Mouse (Mus musculus): Measurements from ENCODE around the gene Gstz1. TPM values are rescaled to one million over a fixed set of nuclear protein-coding genes. Genes with fewer than 3 reads are reported as not detected.

Gene Gstz1
- polyA plus RNA-seq, 1 experiment from 2014 or later = 124 TPM

DNA sequence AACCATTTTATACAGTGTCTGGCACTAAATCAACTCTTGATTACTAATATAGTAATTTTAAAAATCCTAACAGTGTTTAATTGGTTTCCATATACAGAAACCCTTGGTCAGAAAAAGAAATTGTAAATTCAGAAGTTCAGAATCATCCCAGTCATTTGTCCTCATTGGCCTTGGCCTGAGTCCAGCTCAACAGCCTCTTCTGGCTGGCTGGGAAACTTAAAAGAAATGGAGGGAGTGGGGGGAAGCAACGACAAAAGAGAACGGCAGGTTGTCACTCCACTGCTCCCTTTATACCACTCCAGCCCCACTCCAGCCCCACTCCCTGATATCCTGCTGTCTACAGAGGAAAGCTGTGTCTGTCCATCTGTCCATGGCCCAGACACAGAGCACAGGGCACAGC is 15.8 kb upstream of the Gstz1 start:
- H3K36me3 ChIP-seq (ENCODE audit: control insufficient read depth, insufficient read depth) = no peaks in the 10 kb centered on the region
- H3K27me3 ChIP-seq (ENCODE audit: control insufficient read depth, insufficient read depth, low read depth, low read length) = no peaks in the 10 kb centered on the region
- 63% methylated on average over 2 of the region's 2 CpGs for WGBS (ENCODE audit: insufficient replicate concordance)
- no peak overlapping the region for H3K4me3 ChIP-seq (ENCODE audit: low read depth, low read length)
- no peak overlapping the region for H3K4me2 ChIP-seq (ENCODE audit: low read depth, low read length)
- no peak for ATAC-seq (ENCODE audit: low read depth)
- H3K4me1 ChIP-seq (ENCODE audit: control insufficient read depth, low read depth, low read length) = peaks cover 5% of the 10 kb centered on the region; the same call in 1 of the 2 replicates
- H3K9ac ChIP-seq (ENCODE audit: low read depth, low read length) = no peak overlapping the region
- no peak overlapping the region for H3K27ac ChIP-seq (ENCODE audit: low read length)
- H3K9me3 ChIP-seq (replicated peaks; ENCODE audit: control insufficient read depth, low read length) = no peaks in the 10 kb centered on the region

DNA sequence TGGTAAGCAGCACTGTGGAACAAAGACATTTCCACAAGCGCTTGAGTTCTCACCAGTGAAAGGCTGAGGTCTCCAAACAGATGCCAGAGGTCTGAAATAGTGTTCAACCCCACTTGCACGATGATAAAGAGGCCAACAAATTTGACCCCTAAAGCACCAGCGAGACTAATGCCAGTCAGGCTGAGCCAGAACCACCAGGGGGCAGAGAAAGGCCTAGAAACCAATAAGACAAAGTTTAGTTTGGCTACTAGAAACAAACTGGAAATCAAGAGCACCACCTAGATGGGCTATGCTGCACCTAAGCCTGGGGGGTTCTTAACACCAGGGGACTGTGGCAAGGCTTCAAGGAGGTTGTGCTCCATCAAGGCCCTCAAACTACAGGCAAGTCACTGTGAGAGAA is 15.3 kb upstream of the Gstz1 start:
- peaks cover 5% of the 10 kb centered on the region; the same call in 1 of the 2 replicates for H3K4me1 ChIP-seq (ENCODE audit: control insufficient read depth, low read depth, low read length)
- no peaks in the 10 kb centered on the region for H3K36me3 ChIP-seq (ENCODE audit: control insufficient read depth, insufficient read depth)
- no peak for ATAC-seq (ENCODE audit: low read depth)

DNA sequence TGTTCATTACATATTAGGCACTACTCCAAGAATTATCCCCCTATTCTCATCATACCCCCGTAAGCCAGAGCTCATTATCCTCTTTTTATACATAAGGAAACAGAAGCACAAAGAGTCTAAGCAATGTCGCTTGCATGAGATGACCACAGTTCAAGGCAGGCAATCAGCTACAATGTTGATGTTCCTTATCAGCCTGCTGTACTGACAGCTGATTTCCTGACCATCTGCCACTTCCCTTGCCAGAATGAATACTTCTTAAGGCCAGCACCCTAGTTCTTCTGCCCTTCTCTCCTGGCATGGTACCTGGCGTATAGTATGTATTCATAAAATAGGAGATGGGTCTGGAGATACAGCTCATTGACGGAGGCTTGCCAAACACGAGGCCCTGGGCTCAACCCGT is 14.8 kb upstream of the Gstz1 start:
- H3K4me2 ChIP-seq (ENCODE audit: low read depth, low read length) = no peak overlapping the region
- WGBS (ENCODE audit: insufficient replicate concordance) = 43% methylated on average over 6 of the region's 6 CpGs

More for the DNA sequence above, 15.3 kb upstream of the Gstz1 start:
- Histone ChIP-seq H3K27me3 (ENCODE audit: control insufficient read depth, insufficient read depth, low read depth, low read length) (no peaks in the 10 kb centered on the region), H3K9ac (ENCODE audit: low read depth, low read length) (no peak overlapping the region), H3K4me2 (ENCODE audit: low read depth, low read length) (no peak overlapping the region), H3K27ac (ENCODE audit: low read length) (no peak overlapping the region), H3K4me3 (ENCODE audit: low read depth, low read length) (no peak overlapping the region), H3K9me3 (replicated peaks; ENCODE audit: control insufficient read depth, low read length) (no peaks in the 10 kb centered on the region)
- WGBS (ENCODE audit: insufficient replicate concordance) = 61% methylated on average over 3 of the region's 3 CpGs

DNA sequence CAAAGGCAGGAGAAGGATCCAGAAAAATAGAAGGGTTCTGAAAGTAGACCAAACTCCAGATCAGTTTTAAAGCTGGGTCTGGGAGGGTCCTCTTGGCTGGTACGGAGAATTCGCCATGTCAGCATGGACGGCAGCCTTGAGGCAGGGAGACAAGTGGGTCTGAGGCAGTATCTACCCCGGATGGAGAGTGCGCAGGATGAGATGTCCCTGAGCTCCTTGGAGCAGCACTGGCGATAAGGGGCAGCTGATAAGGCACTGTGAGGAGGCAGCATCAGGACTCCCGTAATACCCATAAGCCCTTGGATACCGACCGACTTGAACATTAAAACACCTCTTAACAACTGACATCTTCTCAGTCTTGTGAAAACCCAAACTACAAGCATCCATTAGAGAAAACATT is 14.2 kb upstream of the Gstz1 start:
- Histone ChIP-seq H3K27ac (ENCODE audit: low read length) (no peak overlapping the region), H3K27me3 (ENCODE audit: control insufficient read depth, insufficient read depth, low read depth, low read length) (no peaks in the 10 kb centered on the region), H3K9ac (ENCODE audit: low read depth, low read length) (no peak overlapping the region), H3K4me3 (ENCODE audit: low read depth, low read length) (no peak overlapping the region), H3K4me1 (ENCODE audit: control insufficient read depth, low read depth, low read length) (peaks cover 5% of the 10 kb centered on the region; the same call in 1 of the 2 replicates), H3K4me2 (ENCODE audit: low read depth, low read length) (no peak overlapping the region), H3K36me3 (ENCODE audit: control insufficient read depth, insufficient read depth) (no peaks in the 10 kb centered on the region), H3K9me3 (replicated peaks; ENCODE audit: control insufficient read depth, low read length) (no peaks in the 10 kb centered on the region)
- 57% methylated on average over 9 of the region's 9 CpGs for WGBS (ENCODE audit: insufficient replicate concordance)
- 0 out of 2 replicates have a peak, but pooled peaks have one; percentile 41 for ATAC-seq (ENCODE audit: low read depth)

More for the DNA sequence above, 14.8 kb upstream of the Gstz1 start:
- Histone ChIP-seq H3K27me3 (ENCODE audit: control insufficient read depth, insufficient read depth, low read depth, low read length) (no peaks in the 10 kb centered on the region), H3K36me3 (ENCODE audit: control insufficient read depth, insufficient read depth) (no peaks in the 10 kb centered on the region), H3K4me3 (ENCODE audit: low read depth, low read length) (no peak overlapping the region), H3K9me3 (replicated peaks; ENCODE audit: control insufficient read depth, low read length) (no peaks in the 10 kb centered on the region), H3K27ac (ENCODE audit: low read length) (no peak overlapping the region), H3K9ac (ENCODE audit: low read depth, low read length) (no peak overlapping the region), H3K4me1 (ENCODE audit: control insufficient read depth, low read depth, low read length) (peaks cover 5% of the 10 kb centered on the region; the same call in 1 of the 2 replicates)
- ATAC-seq (ENCODE audit: low read depth) = no peak

DNA sequence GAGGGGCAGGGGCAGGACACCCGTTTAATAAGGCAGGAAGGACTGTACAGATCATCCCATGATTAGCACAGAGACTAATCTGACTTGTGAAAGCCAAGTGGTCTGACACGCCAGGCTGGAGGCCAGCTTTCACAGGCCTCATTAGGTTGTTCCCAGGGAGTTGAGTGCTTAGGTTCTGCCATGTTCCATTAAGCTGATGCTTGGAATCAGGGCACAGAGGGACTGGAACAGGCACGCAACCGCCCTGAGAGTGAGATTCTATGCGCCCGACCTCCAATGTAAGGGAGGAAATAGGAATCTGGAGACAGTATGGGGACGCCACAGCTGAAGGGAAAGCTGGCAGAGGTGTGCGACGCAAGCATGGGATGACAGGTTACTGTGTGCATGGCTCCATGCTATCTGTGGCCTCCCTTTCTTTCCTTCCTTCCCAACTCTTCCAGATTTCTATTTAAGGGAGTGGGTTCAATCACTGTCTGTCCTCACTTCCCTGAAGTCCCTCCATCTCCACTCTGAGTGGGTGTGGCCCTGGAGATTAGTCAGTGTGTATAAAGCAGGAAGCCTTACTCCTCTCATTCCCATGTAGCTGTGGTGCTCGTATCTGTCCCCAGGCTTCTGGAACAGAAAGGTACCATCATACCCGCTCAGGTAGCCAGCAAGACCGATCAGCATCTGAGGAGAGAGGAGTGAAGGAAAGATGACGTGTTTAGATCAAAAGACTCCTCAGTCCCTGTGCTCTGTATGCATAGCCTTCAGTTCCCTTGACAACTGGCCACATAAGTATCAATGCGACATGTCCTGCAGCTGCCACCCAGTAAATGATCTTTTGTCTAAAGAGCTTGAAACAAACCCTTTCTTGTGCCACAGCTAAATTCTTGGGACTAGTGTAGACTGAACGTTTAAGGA is 9.3 kb upstream of the Gstz1 start:
- Histone ChIP-seq H3K4me3 (ENCODE audit: low read depth, low read length) (no peak overlapping the region), H3K9me3 (replicated peaks; ENCODE audit: control insufficient read depth, low read length) (no peaks in the 10 kb centered on the region), H3K9ac (ENCODE audit: low read depth, low read length) (no peak overlapping the region), H3K4me1 (ENCODE audit: control insufficient read depth, low read depth, low read length) (peaks cover 2% of the 10 kb centered on the region; the same call in 1 of the 2 replicates), H3K27me3 (ENCODE audit: control insufficient read depth, insufficient read depth, low read depth, low read length) (no peaks in the 10 kb centered on the region), H3K27ac (ENCODE audit: low read length) (no peak overlapping the region), H3K36me3 (ENCODE audit: control insufficient read depth, insufficient read depth) (no peaks in the 10 kb centered on the region), H3K4me2 (ENCODE audit: low read depth, low read length) (no peak overlapping the region)
- ATAC-seq (ENCODE audit: low read depth) = no peak
- 76% methylated on average over 15 of the region's 15 CpGs for WGBS (ENCODE audit: insufficient replicate concordance)

DNA sequence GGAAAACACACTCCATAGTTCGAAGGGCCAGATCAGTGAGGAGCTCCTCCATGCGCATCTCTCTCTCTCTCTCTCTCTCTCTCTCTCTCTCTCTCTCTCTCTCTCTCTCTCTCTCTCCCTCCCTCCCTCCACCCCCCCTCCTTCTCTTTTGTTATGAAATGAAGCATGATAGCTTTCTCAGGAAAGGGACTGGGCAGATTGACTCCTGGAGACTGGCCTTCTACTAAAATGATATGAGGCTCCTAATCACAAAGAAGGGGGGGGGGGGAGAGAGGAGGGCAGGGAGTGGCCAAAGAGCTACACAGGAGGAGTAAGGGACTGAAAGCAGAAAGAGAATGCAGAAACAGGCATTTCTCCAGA is 8.6 kb upstream of the Gstz1 start:
- H3K36me3 ChIP-seq (ENCODE audit: control insufficient read depth, insufficient read depth) = no peaks in the 10 kb centered on the region
- no peak overlapping the region for H3K9ac ChIP-seq (ENCODE audit: low read depth, low read length)
- H3K27me3 ChIP-seq (ENCODE audit: control insufficient read depth, insufficient read depth, low read depth, low read length) = no peaks in the 10 kb centered on the region
- H3K4me1 ChIP-seq (ENCODE audit: control insufficient read depth, low read depth, low read length) = no peaks in the 10 kb centered on the region
- 86% methylated on average over 2 of the region's 2 CpGs for WGBS (ENCODE audit: insufficient replicate concordance)
- H3K27ac ChIP-seq (ENCODE audit: low read length) = no peak overlapping the region
- H3K9me3 ChIP-seq (replicated peaks; ENCODE audit: control insufficient read depth, low read length) = no peaks in the 10 kb centered on the region
- ATAC-seq (ENCODE audit: low read depth) = no peak
- no peak overlapping the region for H3K4me2 ChIP-seq (ENCODE audit: low read depth, low read length)
- no peak overlapping the region for H3K4me3 ChIP-seq (ENCODE audit: low read depth, low read length)

DNA sequence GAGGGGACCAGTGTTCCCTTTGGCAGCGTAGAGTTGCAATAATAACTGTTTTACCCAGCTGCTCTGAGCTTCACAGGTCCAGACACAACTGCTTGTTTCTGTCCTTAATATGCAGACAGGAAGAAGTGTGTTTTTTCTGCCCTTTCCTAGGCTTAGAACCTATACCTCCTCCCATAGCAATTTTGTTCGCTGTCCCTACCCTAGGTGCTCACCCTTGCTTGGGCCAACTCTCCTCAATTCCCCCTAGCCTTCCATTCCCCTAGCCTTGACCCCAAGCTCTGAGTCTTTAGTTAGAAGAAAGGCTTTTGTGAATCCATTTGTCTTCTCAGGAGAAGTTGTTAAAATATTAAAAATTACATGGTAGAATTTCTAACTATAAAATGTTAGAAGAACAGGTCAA is 8.2 kb upstream of the Gstz1 start:
- Histone ChIP-seq H3K9me3 (replicated peaks; ENCODE audit: control insufficient read depth, low read length) (no peaks in the 10 kb centered on the region), H3K4me2 (ENCODE audit: low read depth, low read length) (no peak overlapping the region), H3K9ac (ENCODE audit: low read depth, low read length) (no peak overlapping the region), H3K36me3 (ENCODE audit: control insufficient read depth, insufficient read depth) (no peaks in the 10 kb centered on the region), H3K27me3 (ENCODE audit: control insufficient read depth, insufficient read depth, low read depth, low read length) (no peaks in the 10 kb centered on the region), H3K4me3 (ENCODE audit: low read depth, low read length) (no peak overlapping the region), H3K27ac (ENCODE audit: low read length) (no peak overlapping the region), H3K4me1 (ENCODE audit: control insufficient read depth, low read depth, low read length) (no peaks in the 10 kb centered on the region)
- 47% methylated on average over 2 of the region's 2 CpGs for WGBS (ENCODE audit: insufficient replicate concordance)
- no peak for ATAC-seq (ENCODE audit: low read depth)

DNA sequence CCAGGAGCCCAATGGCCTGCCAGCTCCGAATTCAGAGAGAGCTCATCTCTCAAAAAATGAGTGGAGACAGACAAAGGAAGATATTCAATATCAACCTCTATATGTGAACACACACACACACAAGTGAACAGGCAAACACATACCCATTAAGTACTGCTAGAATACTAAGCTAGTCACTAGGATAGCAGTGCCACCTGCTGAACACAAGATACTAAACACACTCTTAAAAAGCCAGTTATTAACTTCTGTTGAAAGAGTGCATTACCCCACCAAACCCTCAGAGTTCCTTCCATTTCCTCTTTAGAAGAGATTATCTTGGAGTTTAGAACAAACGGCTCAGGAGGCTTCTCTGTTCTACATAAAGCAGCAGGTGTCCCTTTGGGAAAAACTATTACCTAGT is 4.8 kb upstream of the Gstz1 start:
- ATAC-seq (ENCODE audit: low read depth) = no peak
- Histone ChIP-seq H3K27ac (ENCODE audit: low read length) (no peak overlapping the region), H3K27me3 (ENCODE audit: control insufficient read depth, insufficient read depth, low read depth, low read length) (no peaks in the 10 kb centered on the region), H3K9me3 (replicated peaks; ENCODE audit: control insufficient read depth, low read length) (no peaks in the 10 kb centered on the region), H3K4me3 (ENCODE audit: low read depth, low read length) (no peak overlapping the region), H3K4me2 (ENCODE audit: low read depth, low read length) (no peak overlapping the region), H3K9ac (ENCODE audit: low read depth, low read length) (no peak overlapping the region), H3K4me1 (ENCODE audit: control insufficient read depth, low read depth, low read length) (peaks cover 3% of the 10 kb centered on the region), H3K36me3 (ENCODE audit: control insufficient read depth, insufficient read depth) (no peaks in the 10 kb centered on the region)
- 39% methylated on average over 2 of the region's 2 CpGs for WGBS (ENCODE audit: insufficient replicate concordance)

DNA sequence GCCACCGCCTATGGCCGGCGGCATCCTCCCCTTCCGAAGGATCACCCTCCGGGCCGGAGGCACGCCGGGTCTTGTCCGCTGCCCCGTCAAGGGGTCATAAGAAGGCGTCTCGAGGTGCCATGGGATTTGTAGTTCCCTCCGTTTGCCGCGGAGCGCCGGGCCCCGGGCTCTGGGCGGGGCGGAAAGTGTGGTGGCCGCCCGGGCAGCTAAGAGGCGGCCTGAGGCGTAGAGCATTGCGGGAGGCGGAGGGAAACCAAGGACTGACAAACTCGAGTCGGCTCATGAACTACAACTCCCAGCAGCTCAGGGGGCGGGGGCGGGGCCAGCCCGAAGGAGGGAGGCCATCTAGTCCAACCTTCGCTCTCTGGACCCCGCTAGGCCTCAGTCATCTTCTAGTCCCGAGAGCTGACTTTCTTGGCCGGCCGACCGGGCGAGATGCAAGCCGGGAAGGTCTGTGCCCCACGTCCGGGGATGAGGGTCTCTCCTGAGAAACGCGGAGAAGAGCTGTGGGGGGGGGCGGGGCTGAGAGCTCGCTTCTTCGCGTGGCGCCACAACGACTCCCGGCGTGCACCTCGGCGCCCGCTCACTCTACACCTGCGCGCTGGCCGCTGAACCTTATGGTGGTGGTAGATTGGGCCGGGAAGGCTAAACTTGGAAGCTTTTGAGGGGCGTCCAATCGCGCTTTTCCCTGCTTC is 577 bp downstream of the Gstz1 start, which contains the start of gene Pomt2:
Gene Pomt2, minus strand, starts transcription at position 574 of the 695 bp plus-strand sequence.
- ATAC-seq (ENCODE audit: low read depth) = peak; percentile 96
- peaks cover 2% of the 10 kb centered on the region; the same call in 1 of the 2 replicates for H3K9me3 ChIP-seq (replicated peaks; ENCODE audit: control insufficient read depth, low read length)
- H3K4me1 ChIP-seq (ENCODE audit: control insufficient read depth, low read depth, low read length) = peaks cover 11% of the 10 kb centered on the region
- peak within 1 kb of the TSS; percentile 75 for H3K4me2 ChIP-seq (ENCODE audit: low read depth, low read length)
- peak within 1 kb of the TSS; percentile 76 for H3K9ac ChIP-seq (ENCODE audit: low read depth, low read length)
- peak within 1 kb of the TSS; percentile 85 for H3K4me3 ChIP-seq (ENCODE audit: low read depth, low read length)
- no peaks in the 10 kb centered on the region for H3K36me3 ChIP-seq (ENCODE audit: control insufficient read depth, insufficient read depth)
- H3K27me3 ChIP-seq (ENCODE audit: control insufficient read depth, insufficient read depth, low read depth, low read length) = no peaks in the 10 kb centered on the region
- under 1% methylated on average over 61 of the region's 61 CpGs for WGBS (ENCODE audit: insufficient replicate concordance)
- H3K27ac ChIP-seq (ENCODE audit: low read length) = peak within 1 kb of the TSS; percentile 82

Measured in liver, embryonic 16.5 days (tissue).